Mouse (Mus musculus) adrenal gland, adult 18-20 months (tissue): ENCODE data around the gene Msantd1. TPM values are rescaled to one million over a fixed set of nuclear protein-coding genes. Genes with fewer than 3 reads are reported as not detected.

Experiments
- DNase-seq, 2 experiments: peaks; one replicate each; pipeline ENCODE4 v3.0.0; 2021 to 2022; ENCODE audit warnings: low spot score in 2 of 2
- total RNA-seq, 2 experiments: library from RNA; stranded (reverse); gene quantifications; 1 replicate in 1 of 2; 2 replicates in 1 of 2; pipeline ENCODE4 v1.2.3; 2021

Gene Msantd1
- total RNA-seq, 2 experiments from 2014 or later = 1.3 to 2.8 TPM

- no peak for DNase-seq
Observed at GRCm38 (mm10) chr5:34924519-34924918, 16.7 kb downstream of the Msantd1 start.

- no peak for DNase-seq
Observed at GRCm38 (mm10) chr5:34927648-34928047, 19.8 kb downstream of the Msantd1 start.

DNA sequence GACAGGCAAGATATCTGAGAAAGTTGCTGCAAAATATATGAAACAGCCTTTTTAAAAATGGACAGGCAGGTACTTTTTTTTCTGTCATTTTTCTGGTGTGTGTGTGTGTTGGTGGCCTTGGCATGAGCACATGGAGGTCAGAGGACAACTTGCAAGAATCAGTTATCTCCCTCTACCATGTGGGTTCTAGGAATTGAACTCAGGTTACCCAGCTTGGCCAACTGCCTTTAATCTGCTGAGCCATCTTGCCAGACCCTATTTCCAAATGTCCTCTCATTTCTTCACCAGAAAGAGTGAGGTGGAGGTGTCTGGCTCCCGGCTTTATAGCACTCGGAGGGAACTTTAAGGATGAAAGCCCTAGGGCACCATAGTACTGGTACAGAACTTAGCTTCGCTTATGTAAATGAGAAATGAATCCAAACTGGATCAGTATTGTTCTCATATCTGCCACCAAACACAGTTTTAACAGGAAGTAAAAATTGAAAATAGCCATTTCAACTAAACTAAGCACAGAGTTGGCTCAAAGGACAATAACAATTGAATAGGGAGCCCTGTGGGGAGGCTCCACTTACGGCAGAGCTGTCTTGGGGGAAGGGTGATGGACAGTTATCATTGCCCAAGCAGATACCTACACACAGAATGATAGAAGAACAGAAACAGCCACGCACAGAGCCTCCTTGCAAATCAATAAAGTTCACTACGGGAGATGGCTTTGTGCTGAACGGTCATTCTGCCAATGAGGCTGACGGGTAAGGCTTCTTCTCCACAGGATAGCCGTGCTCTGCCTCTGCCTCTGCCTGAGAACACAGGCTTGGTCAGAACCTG is 22.6 kb downstream of the Msantd1 start:
- no peak for DNase-seq

DNA sequence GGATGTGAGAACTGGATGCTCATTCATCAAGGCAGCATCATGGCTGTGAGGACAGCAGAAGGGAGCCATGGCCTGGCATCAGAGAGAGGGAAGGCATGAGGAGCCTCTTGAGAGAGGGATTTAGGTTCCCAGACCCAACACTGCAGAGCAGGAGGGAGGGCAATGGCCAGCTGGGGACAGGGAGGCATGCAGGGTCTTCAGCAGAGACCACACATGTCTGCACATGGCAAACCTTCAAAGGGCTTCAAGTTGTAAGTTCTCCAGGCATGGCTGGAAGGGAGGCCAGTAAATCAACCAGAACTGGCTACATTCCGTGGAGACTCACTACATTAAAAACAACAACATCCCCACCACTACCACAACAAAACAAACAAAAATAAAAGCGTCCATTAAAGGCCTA is 23.3 kb downstream of the Msantd1 start:
- DNase-seq = no peak

DNA sequence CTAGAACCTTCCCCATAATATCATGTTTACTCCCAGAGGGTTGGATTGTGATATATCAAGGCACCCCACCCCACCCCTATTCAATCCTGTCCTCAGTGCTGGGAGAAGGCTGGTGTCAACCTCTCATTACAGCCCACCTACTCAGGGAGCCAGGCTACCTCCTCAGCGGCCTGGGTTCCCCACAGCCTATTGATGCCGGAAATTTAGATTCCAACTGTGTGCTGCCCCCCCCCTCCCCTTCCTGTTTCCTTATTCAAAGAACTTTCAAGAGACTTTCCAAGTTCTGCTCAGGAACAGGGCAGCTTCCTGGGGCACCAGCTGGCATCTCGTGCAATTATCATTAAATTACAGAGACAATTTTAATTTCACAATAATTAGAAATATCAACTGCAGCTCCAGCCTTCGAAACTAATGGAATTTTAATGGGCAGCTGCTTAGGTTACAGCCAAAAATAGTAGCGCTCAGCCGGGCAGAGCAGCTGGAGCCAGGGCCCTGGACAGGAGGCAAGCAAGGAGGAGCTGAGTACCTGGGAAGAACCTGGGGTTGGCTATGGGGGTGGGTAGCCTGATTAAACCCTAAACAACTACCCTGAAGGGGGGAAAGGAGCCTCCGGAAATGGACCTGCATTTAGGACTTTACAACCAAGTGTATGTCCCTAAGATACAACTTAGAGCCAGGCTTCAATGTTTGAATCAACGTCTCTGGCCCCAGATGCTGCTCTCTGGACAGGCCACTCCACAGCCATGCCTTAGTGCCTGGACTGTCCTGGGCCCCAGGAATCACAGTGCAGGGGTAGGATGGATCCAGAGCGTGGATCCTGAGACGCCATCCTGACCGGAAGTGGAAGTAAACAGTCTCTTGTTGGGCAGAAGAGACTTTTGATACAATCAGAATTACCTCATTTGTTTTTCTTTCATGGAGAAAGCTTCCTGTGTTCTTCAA is 24.0 kb downstream of the Msantd1 start:
- DNase-seq = no peak

GRCm38 (mm10) chr5:34932458-34932806 is 24.6 kb downstream of the Msantd1 start:
- DNase-seq = no peak

DNA sequence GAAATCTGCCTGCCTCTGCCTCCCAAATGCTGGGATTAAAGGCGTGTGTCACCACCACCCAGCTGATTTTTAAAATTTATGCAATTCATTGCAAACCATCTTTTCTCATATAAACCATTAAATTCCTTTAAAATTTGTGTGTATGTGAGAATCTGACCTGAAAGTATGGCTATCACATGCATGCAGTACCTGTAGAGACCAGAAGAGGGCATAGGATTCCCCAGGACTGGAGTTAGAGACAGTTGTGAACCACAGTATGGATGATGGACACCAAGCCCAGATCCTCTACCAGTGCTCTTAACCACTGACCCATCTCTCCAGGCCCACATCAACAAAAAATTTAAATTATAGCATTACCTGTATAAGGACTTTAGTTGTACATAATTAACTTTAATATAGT is 25.6 kb downstream of the Msantd1 start:
- DNase-seq = no peak

- DNase-seq = no peak
Observed at GRCm38 (mm10) chr5:34941710-34942470, 34.1 kb downstream of the Msantd1 start.

- DNase-seq = no peak
Observed at GRCm38 (mm10) chr5:34943428-34943827, 35.6 kb downstream of the Msantd1 start.

DNA sequence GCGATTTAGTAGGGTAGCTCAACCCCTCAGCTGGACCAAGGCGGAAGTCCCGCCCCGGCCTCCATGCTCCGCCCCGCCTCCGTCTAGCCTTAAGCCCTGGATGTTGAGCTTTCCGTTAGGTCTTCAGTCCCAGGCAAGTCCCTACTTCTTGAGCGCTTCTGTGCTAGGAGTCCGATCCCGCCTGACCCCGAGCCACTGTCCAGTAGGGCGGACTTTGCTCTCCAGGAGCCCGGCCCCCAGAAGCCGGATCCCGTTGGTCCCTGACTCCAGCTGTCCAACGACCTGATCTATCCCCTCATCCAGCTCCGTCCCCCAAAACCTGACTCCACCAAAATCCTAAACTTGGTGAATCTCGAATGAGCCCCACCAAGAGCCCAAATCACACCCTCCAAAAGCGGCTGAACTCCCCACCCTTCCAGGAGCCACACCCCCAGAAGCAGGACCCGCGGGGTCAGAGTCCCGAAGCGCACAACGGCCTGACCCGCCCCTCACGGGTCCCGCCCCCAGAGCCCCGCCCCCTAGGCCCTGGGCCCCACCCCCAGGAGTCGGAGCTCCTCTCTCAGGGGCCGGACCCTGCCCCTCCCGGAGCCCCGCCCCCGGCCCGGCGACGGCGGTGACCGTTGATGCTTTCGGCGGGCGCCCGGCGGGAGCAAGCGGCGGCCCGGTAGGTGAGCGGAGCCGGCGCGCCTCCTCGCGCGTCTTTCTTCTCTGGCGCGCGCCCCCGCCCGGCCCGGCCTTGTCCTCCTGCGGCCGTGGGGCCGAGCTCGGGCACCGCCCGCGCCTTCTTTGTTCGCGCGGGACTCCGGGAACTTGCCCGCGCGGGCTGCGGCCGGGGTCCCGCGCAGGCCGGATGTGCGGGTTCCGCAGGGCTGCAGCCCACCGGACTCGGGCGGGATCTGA is 41.3 kb downstream of the Msantd1 start, which contains the start of gene Rgs12:
Gene Rgs12, plus strand, starts transcription at position 585 of the 900 bp plus-strand sequence.
- DNase-seq = peak; percentile 82 to 85

DNA sequence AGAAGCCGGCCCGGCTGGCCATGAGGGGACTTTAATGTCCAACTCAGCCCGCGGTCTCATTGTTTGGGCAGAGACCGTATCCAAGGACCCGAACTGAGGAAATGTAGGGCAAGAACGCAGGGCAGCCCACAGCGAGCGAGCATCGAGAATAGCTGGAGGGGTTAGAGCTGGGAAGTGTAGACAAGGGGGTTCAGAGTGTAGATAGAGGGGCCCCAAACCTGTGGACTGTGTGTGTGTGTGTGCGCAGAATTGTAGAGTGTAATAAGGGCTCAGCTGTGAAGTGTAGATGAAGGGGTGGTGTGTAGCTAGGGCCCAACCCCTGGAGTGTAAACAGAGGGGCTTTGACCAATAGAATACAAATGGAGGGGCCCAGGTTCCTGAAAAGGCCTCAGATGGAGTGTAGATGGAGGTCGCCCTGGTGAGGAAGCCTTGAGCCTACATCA is 42.0 kb downstream of the Msantd1 start:
- DNase-seq = no peak

DNA sequence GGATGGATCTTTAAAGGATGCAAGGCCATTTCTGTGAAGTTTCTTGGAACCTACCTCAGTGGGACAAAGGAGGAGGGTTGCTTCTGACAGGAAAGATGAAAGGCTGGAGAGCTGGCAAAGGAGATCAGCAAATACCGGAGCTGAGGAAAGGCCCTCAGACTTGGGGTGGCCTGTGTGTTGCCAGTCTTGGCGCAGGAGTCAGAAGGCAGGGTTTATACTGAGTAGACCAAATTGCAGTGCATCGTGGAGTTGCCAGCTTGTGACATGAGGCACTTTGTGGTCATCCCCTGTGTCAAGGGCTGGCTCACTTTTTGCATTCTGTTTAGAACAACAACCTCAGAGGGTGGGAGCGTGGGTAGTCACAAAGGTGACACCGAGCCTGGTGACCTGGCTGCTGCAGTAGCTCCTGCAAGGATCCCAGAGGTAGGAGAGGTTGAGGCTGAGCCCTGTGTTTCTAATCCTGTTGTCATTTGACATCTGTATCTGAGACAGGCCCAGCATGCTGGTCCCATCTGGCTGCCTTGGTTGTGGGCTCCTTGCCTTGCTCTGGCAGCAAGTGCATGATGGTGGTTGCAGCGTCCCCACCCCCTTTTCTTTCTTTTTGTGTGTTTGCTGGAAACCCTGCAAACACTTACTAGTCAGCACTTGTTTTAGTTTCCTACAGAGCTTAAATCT is 42.8 kb downstream of the Msantd1 start:
- DNase-seq = no peak

DNA sequence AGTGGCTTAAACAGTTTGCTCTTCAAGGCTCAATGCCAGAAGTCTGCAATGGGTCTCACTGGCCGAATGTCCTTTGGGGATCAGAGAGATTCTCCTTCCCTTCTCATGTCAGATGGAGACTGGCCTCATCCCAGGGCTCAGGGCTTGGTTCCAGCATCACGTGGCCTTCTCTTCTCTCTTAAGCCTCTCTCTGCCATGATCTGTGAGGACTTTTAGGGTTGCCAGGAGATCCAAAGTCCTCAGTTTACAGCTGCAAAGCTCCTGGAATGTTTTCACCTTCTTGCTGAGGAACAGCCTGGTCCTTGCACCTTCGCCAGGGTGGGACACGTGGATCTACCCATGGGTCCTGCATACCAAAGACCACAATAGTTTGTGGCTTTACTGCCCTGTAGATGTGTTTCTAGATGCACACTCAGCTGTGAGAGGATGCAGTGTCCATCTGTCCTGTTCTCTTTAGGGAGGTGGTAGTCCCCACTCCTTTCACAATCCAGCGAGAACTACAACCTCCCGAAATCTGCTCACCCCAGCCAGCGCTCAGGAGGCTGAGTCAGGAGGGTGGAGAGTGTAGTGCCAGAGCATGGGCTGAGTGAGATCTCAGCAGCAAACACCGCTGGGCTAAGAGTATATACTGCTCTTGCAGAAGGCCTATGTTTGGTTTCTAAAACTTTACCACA is 43.5 kb downstream of the Msantd1 start:
- DNase-seq = no peak

- DNase-seq = no peak
Observed at GRCm38 (mm10) chr5:34954508-34954907, 46.7 kb downstream of the Msantd1 start.

DNA sequence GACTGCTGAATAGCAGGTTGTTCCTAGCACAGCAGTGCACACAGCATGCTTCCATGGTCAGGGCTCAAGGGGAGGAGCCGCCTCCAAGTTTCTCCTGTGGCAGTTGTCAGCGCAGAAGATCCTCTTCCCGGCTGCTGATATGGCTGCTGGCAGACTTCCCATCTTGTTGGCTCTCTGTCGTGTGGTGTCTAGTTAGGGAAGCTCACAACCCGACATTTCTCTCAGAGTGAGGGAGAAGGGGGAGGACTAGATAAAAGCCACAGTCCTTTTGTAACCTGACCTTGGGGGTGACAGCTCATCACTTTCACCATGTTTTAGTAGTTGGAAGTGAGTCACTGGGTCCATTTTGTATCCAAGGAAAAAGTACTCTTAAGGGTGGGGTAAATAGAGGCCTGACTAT is 47.8 kb downstream of the Msantd1 start:
- peak; percentile 53 to 65 for DNase-seq

- no peak for DNase-seq
Observed at GRCm38 (mm10) chr5:34956151-34956550, 48.3 kb downstream of the Msantd1 start.

DNA sequence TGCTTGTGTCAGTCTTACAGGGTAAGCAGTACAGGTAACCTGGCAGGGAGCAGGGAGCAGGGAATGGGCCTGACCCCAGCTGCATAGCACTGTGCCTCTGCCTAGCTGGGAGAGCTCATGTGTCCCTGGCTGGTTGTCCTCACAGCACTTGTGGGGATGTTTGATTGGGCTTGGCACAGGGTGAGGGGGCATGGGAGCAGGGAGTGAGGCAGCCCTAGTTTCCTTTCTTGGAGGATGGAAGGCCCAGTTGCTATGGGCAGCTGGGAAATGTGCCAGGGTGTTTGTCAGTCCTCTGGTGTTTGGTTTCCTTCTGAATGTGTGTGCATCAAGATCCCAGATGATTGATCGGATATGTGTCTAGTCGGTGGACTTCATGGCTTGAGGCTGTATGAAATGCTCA is 49.2 kb downstream of the Msantd1 start:
- DNase-seq = no peak

- DNase-seq = no peak
Observed at GRCm38 (mm10) chr5:34960021-34960420, 52.2 kb downstream of the Msantd1 start.

- DNase-seq = no peak
Observed at GRCm38 (mm10) chr5:34965531-34965930, 57.7 kb downstream of the Msantd1 start.
